Mouse (Mus musculus) bone marrow, adult 2 months (tissue): ENCODE data around the gene Camkmt. TPM values are rescaled to one million over a fixed set of nuclear protein-coding genes. Genes with fewer than 3 reads are reported as not detected.
A peak's percentile ranks its signal among the peaks of the same experiment; 100 is the strongest.

Experiments
- H3K27ac ChIP-seq: fragments of 200-500 bp; 2 replicates; pipeline ENCODE4 v1.5.1; 2012; ENCODE audit warnings: low read depth, mild to moderate bottlenecking, control low read depth, inconsistent platforms, low read length; ENCODE audit not compliant: control insufficient read depth, poor library complexity, insufficient read depth
- H3K4me1 ChIP-seq: fragments of 200-500 bp; 2 replicates; pipeline ENCODE4 v1.6.1; 2011; ENCODE audit warnings: low read length; ENCODE audit not compliant: control insufficient read depth, insufficient read depth
- H3K4me3 ChIP-seq: fragments of 200-500 bp; replicated peaks from 2 replicates; pipeline ENCODE3; 2011; ENCODE audit warnings: mild to moderate bottlenecking, low read depth, low read length, control low read depth; ENCODE audit not compliant: control insufficient read depth
- CTCF ChIP-seq: fragments of 200-500 bp; IDR thresholded peaks from 2 replicates; pipeline ENCODE4 v1.5.1; 2011; ENCODE audit warnings: low read length, control low read depth; ENCODE audit not compliant: control insufficient read depth, insufficient read depth
- POLR2A ChIP-seq: fragments of 200-500 bp; IDR thresholded peaks from 2 replicates; pipeline ENCODE4 v1.6.1; 2011; ENCODE audit warnings: low read depth, mild to moderate bottlenecking, control low read depth, low read length, borderline replicate concordance; ENCODE audit not compliant: control insufficient read depth
- WGBS: fragments of 180-500 bp; shearing (Covaris S2); methylation state at CpG from one replicate; pipeline ENCODE4 v1.1.7; 2018; 5-methylcytosine and 5-hydroxymethylcytosine counted together
- polyA plus RNA-seq: library from polyadenylated mRNA; stranded (reverse); fragments of >200 nt; gene quantifications from 2 replicates; pipeline ENCODE4 v1.2.4, GENCODE M21; 2011; ENCODE audit warnings: low replicate concordance; ENCODE audit not compliant: missing spikeins, insufficient read depth, insufficient read length

Gene Camkmt
- polyA plus RNA-seq, 1 experiment, result 4.3 TPM

DNA sequence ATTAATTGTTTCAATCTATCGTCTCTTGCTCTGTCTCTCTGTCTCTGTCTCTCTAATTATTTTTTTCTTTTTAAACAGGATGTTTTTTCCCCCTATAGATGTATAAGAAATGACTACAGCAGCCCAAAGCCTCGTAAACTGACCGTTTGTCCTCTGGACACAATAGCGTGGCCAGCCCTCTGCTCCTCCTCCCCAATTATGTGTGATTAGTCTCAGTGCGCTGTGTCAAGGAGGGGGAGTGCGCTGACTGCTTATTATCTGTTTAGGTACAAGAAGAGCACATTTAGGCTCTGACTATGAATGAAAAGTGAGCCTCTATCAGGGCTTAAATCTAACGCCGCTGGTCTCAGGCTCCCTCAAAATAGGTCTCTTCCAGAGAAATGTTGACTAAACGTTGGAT, 368.2 kb downstream of the Camkmt start:
- TF ChIP-seq CTCF (no peak), POLR2A (no peak)
- 24% methylated on average over 9 of the region's 9 CpGs for WGBS
- no peaks in the 10 kb centered on the region for H3K4me1 ChIP-seq

GRCm38 (mm10) chr17:85461577-85461976, 371.2 kb downstream of the Camkmt start:
- TF ChIP-seq CTCF (no peak), POLR2A (no peak)
- WGBS, result 43% methylated on average over 3 of the region's 3 CpGs
- no peaks in the 10 kb centered on the region for H3K4me1 ChIP-seq
- H3K4me3 ChIP-seq, result no peak overlapping the region
- H3K27ac ChIP-seq, result no peak overlapping the region

More for the DNA sequence above, 368.2 kb downstream of the Camkmt start:
- Histone ChIP-seq H3K27ac (no peak overlapping the region), H3K4me3 (no peak overlapping the region)

DNA sequence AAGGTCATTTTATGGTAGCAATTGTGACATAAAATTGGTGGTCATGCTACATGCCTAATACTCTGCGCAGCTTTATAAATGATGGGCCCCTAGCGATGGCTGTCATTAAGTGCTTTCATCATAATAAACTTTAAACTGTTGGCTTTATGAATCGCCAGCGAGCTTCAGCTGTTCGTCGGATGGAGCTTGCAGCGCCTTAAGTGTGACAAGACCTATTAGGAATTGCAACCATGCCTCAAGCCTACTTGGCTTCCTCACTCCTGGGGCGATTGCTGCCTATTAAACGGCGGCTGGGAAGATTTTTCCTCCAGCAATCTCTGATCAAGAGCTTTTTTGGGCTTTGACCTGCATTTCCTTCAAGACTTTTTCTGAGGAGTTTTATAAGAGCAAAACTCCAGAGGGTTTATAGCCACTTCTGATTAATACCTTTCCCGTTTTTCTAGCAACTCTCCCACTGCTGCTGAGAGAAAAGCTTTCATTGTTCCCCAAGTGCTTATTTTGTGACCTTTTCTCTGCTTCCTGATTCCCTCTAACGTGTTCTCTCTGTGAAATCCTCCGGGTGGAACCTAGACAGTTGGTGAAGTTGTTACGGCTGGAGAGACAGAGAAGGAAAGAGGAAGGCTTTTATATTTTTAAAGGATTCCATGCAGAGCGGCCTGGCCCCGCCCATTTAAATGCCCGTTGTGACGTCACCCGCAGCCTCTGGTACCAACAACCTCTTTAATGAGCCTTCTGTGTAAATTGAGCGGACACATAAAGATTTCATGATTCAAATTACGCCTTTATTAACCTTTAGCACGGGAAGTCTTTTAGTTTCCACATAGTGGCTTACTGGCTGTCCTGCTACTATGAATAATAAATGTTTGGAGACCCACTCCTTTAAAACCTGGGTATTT, 373.4 kb downstream of the Camkmt start:
- Histone ChIP-seq H3K4me3 (no peak overlapping the region), H3K27ac (no peak overlapping the region), H3K4me1 (no peaks in the 10 kb centered on the region)
- WGBS, result 15% methylated on average over 22 of the region's 22 CpGs
- TF ChIP-seq CTCF, result no peak
- no peak for TF ChIP-seq POLR2A

DNA sequence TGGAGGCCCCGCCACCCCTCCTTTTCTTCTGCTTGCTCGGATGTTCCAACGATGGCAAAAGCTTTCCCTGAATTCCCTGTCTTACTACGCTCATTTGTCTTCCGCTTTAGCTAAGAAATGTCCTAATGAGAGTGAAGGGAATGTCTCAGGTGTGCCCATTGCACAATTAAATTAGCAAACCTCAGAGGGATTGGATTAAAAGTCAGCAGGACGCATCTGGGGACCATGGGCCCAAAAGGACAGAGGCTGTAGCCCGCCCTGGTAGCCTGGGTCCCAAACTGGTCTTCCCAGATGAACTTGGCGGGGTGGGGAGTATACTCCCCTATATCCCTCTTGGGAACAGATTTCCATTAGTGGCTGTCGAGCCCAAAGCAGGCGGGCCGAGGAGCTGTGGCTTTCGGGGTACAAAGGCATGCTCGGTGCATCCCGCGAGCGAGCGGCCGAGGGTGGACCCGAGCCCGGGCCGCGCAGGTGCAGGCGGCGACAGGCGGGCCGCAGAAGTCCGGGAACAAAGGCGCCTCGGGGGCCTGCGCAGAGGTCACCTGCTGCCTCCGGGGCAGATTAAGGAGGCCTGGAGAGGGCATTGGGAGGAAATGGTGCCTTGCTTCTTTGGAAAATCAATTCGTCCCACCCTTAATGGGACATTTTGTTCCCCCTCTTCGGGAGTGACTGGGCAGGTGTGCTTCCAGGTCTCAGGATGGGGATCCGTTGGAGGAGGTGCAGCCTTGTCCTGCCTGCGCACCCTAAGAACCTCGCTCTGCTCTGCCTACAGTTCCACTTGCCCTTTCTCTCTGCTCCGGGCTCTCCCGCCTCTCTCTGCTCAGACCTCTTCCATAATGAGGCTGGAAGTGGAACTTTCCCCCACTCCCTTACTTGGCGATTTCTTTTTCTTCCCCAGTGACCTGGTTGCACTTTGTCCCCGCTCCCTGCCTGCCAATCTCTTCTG, 374.4 kb downstream of the Camkmt start:
- no peak for TF ChIP-seq CTCF
- WGBS, result 9% methylated on average over 40 of the region's 40 CpGs

GRCm38 (mm10) chr17:85469776-85470175, 379.4 kb downstream of the Camkmt start:
- TF ChIP-seq POLR2A (no peak), CTCF (0 out of 2 replicates have a peak, but pooled peaks have one; percentile 21)
- WGBS, result 61% methylated on average over 4 of the region's 4 CpGs
- no peaks in the 10 kb centered on the region for H3K4me1 ChIP-seq
- no peak overlapping the region for H3K27ac ChIP-seq
- no peak overlapping the region for H3K4me3 ChIP-seq

More for the DNA sequence above, 374.4 kb downstream of the Camkmt start:
- Histone ChIP-seq H3K4me3 (no peak overlapping the region), H3K27ac (no peak overlapping the region), H3K4me1 (no peaks in the 10 kb centered on the region)

DNA sequence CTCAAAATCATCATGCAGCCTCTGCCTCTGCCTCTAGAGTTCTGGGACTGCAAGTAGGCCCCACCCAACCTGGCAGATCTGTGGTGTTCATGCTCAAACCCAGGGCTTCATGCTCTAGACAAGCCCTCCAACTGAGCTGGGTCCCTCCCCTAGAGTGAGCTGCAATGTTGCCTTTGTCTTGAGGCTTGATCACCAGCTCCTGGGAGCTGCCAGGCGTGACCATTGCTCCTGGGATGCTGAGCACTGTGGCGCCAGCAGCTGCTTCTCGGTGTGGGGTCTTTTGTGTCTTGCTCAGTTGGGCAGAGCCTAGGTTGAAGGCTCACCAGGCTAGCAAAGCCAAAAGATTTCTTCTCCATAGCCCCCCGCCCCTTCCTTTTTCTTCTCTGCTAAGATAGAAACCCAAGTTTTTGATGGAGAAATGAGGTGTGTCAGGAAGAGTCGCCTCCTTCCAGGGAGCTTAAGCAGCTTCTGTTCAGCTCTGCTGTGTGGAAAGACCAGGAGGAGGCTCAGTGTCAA, 382.4 kb downstream of the Camkmt start:
- WGBS, result 18% methylated on average over 5 of the region's 5 CpGs
- TF ChIP-seq POLR2A, result no peak
- no peak for TF ChIP-seq CTCF
- Histone ChIP-seq H3K27ac (no peak overlapping the region), H3K4me3 (no peak overlapping the region), H3K4me1 (no peaks in the 10 kb centered on the region)

- Histone ChIP-seq H3K27ac (no peak overlapping the region), H3K4me1 (no peaks in the 10 kb centered on the region), H3K4me3 (no peak overlapping the region)
- TF ChIP-seq POLR2A (no peak), CTCF (no peak)
- 10% methylated on average over 16 of the region's 16 CpGs for WGBS
Observed at GRCm38 (mm10) chr17:85473217-85473616, 382.9 kb downstream of the Camkmt start.

- no peak for TF ChIP-seq CTCF
- H3K27ac ChIP-seq, result no peak overlapping the region
- H3K4me1 ChIP-seq, result no peaks in the 10 kb centered on the region
- WGBS, result 15% methylated on average over 8 of the region's 8 CpGs
- H3K4me3 ChIP-seq, result no peak overlapping the region
Observed at GRCm38 (mm10) chr17:85473881-85474280, 383.5 kb downstream of the Camkmt start.
